Mouse (Mus musculus) heart, adult 2 months (tissue): ENCODE results near the gene Prkch.

Experiments used
- CTCF ChIP-seq: fragments of 200-600 bp; IDR thresholded peaks from 2 replicates; pipeline ENCODE4 v1.8.1; 2022; ENCODE audit warnings: antibody characterized with exemption, mild to moderate bottlenecking, moderate library complexity
- EP300 ChIP-seq: fragments of 200-500 bp; IDR thresholded peaks from 2 replicates; pipeline ENCODE4 v1.6.1; 2011; ENCODE audit warnings: low read depth, low read length, control low read depth; ENCODE audit not compliant: insufficient read depth
- POLR2A ChIP-seq: fragments of 200-500 bp; IDR thresholded peaks from 2 replicates; pipeline ENCODE4 v1.6.1; 2011; ENCODE audit warnings: mild to moderate bottlenecking, low read depth, low read length, control low read depth; ENCODE audit not compliant: insufficient read depth

- TF ChIP-seq CTCF (no peak), POLR2A (no peak), EP300 (no peak)
Observed at GRCm38 (mm10) chr12:73604762-73605161, 20.2 kb downstream of the Prkch start.
